Mouse (Mus musculus) CH12.LX (cell line): ENCODE data around the gene Map3k15. TPM values are rescaled to one million over a fixed set of nuclear protein-coding genes. Genes with fewer than 3 reads are reported as not detected.

Source experiments
- DNase-seq: peaks from one replicate; pipeline ENCODE4 v3.0.0-alpha.2; 2013; ENCODE audit errors: extremely low read depth
- H3K27ac ChIP-seq: 2 replicates; pipeline ENCODE4 v1.5.1; 2012; ENCODE audit warnings: low read depth, mild to moderate bottlenecking, control low read depth, moderate library complexity; ENCODE audit not compliant: insufficient read depth
- H3K27me3 ChIP-seq: replicated peaks from 2 replicates; pipeline ENCODE3; 2012; ENCODE audit warnings: inconsistent platforms
- H3K36me3 ChIP-seq, 2 experiments: replicated peaks in 1 of 2; 2 replicates each; pipeline versions ENCODE3 to v1.6.1; 2012; ENCODE audit warnings: inconsistent platforms in 1 of 2, low read length in 1 of 2, mild to moderate bottlenecking in 1 of 2, mixed read lengths in 1 of 2, moderate library complexity in 1 of 2; ENCODE audit not compliant: control insufficient read depth in 1 of 2, insufficient read depth in 1 of 2
- H3K4me1 ChIP-seq, 2 experiments: 2 replicates each; pipeline ENCODE4 v1.6.1; 2012; ENCODE audit warnings: inconsistent platforms in 1 of 2, moderate library complexity in 1 of 2; ENCODE audit not compliant: insufficient read depth in 2 of 2, control insufficient read depth in 1 of 2
- H3K4me2 ChIP-seq: 2 replicates; pipeline ENCODE4 v1.6.1; 2012; ENCODE audit warnings: low read depth, mild to moderate bottlenecking, control low read depth; ENCODE audit not compliant: poor library complexity, insufficient read depth, severe bottlenecking
- H3K4me3 ChIP-seq, 3 experiments: fragments of 150-350 bp in 1 of 3; sonication (generic) in 1 of 3; replicated peaks in 1 of 3; 2 replicates each; pipeline versions ENCODE3 to v1.5.1; 2011 to 2012; ENCODE audit warnings: low read depth in 2 of 3, low read length in 2 of 3, mild to moderate bottlenecking in 2 of 3, moderate library complexity in 2 of 3, control low read depth in 1 of 3, improper control_type of control experiment in 1 of 3, inconsistent platforms in 1 of 3, mixed read lengths in 1 of 3; ENCODE audit not compliant: poor library complexity in 1 of 3
- H3K79me2 ChIP-seq: replicated peaks from 2 replicates; pipeline ENCODE4 v1.6.1; 2012; ENCODE audit warnings: mild to moderate bottlenecking, moderate library complexity; ENCODE audit not compliant: control insufficient read depth, poor library complexity, insufficient read depth, severe bottlenecking; ENCODE audit errors: extremely low read depth
- H3K9ac ChIP-seq: 2 replicates; pipeline ENCODE4 v1.6.1; 2012; ENCODE audit warnings: low read depth, mild to moderate bottlenecking, control low read depth, moderate library complexity; ENCODE audit not compliant: insufficient read depth
- H3K9me3 ChIP-seq: replicated peaks from 2 replicates; pipeline ENCODE3; 2012; ENCODE audit warnings: low read length, inconsistent platforms, mixed read lengths
- BHLHE40 ChIP-seq: IDR thresholded peaks from 2 replicates; pipeline ENCODE4 v1.6.1; 2011; ENCODE audit warnings: mild to moderate bottlenecking, low read depth, low read length, improper control_type of control experiment
- CHD2 ChIP-seq: IDR thresholded peaks from 2 replicates; pipeline ENCODE4 v1.6.1; 2011; ENCODE audit warnings: low read length, improper control_type of control experiment
- E2F4 ChIP-seq: IDR thresholded peaks from 2 replicates; pipeline ENCODE4 v1.6.1; 2011; ENCODE audit warnings: low read depth, low read length, improper control_type of control experiment; ENCODE audit not compliant: insufficient replicate concordance
- ELF1 ChIP-seq: IDR thresholded peaks from 2 replicates; pipeline ENCODE4 v1.6.1; 2014; ENCODE audit warnings: low read depth, mild to moderate bottlenecking, inconsistent platforms, low read length, improper control_type of control experiment
- ETS1 ChIP-seq: conservative IDR thresholded peaks from 2 replicates; pipeline ENCODE4 v1.6.1; 2012; ENCODE audit warnings: low read depth, mild to moderate bottlenecking, inconsistent platforms, low read length, improper control_type of control experiment, moderate library complexity
- HCFC1 ChIP-seq: IDR thresholded peaks from 2 replicates; pipeline ENCODE4 v1.6.1; 2012; ENCODE audit warnings: low read depth, mild to moderate bottlenecking, inconsistent platforms, low read length, improper control_type of control experiment
- IRF4 ChIP-seq: IDR thresholded peaks from 2 replicates; pipeline ENCODE4 v1.6.1; 2014; ENCODE audit warnings: low read depth, mild to moderate bottlenecking, inconsistent platforms, low read length, improper control_type of control experiment
- JUN ChIP-seq: IDR thresholded peaks from 2 replicates; pipeline ENCODE4 v1.6.1; 2011; ENCODE audit warnings: low read depth, mild to moderate bottlenecking, low read length, improper control_type of control experiment, moderate library complexity; ENCODE audit not compliant: insufficient read depth
- JUND ChIP-seq: conservative IDR thresholded peaks from 2 replicates; pipeline ENCODE4 v1.6.1; 2011; ENCODE audit warnings: low read depth, low read length, improper control_type of control experiment
- KAT2A ChIP-seq: IDR thresholded peaks from 2 replicates; pipeline ENCODE4 v1.6.1; 2012; ENCODE audit warnings: low read length, improper control_type of control experiment, inconsistent platforms; ENCODE audit not compliant: insufficient replicate concordance
- MEF2A ChIP-seq: IDR thresholded peaks from 2 replicates; pipeline ENCODE4 v1.6.1; 2014; ENCODE audit warnings: low read depth, mild to moderate bottlenecking, inconsistent platforms, low read length, improper control_type of control experiment, borderline replicate concordance
- MXI1 ChIP-seq: IDR thresholded peaks from 2 replicates; pipeline ENCODE4 v1.6.1; 2011; ENCODE audit warnings: mild to moderate bottlenecking, low read depth, low read length, improper control_type of control experiment
- NRF1 ChIP-seq: IDR thresholded peaks from 2 replicates; pipeline ENCODE4 v1.6.1; 2014; ENCODE audit warnings: low read depth, mild to moderate bottlenecking, inconsistent platforms, low read length, improper control_type of control experiment, moderate library complexity
- POLR2A ChIP-seq: IDR thresholded peaks from 2 replicates; pipeline ENCODE4 v1.6.1; 2011; ENCODE audit warnings: low read depth, mild to moderate bottlenecking, improper control_type of control experiment, low read length
- POLR2AphosphoS2 ChIP-seq: IDR thresholded peaks from 2 replicates; pipeline ENCODE4 v1.6.1; 2011; ENCODE audit warnings: low read depth, low read length, improper control_type of control experiment
- SIN3A ChIP-seq: IDR thresholded peaks from 2 replicates; pipeline ENCODE4 v1.6.1; 2012; ENCODE audit warnings: low read length, improper control_type of control experiment, inconsistent platforms
- SMC3 ChIP-seq: IDR thresholded peaks from 2 replicates; pipeline ENCODE4 v1.6.1; 2011; ENCODE audit warnings: low read depth, low read length, improper control_type of control experiment
- TBP ChIP-seq: conservative IDR thresholded peaks from 2 replicates; pipeline ENCODE4 v1.6.1; 2011; ENCODE audit warnings: low read depth, low read length, improper control_type of control experiment
- USF1 ChIP-seq: IDR thresholded peaks from 2 replicates; pipeline ENCODE4 v1.6.1; 2014; ENCODE audit warnings: low read depth, mild to moderate bottlenecking, inconsistent platforms, low read length, improper control_type of control experiment
- ZC3H11A ChIP-seq: IDR thresholded peaks from 2 replicates; pipeline ENCODE4 v1.6.1; 2012; ENCODE audit warnings: low read depth, mild to moderate bottlenecking, inconsistent platforms, low read length, improper control_type of control experiment
- ZMIZ1 ChIP-seq: IDR thresholded peaks from 2 replicates; pipeline ENCODE4 v1.6.1; 2012; ENCODE audit warnings: low read depth, mild to moderate bottlenecking, inconsistent platforms, low read length, improper control_type of control experiment
- dilution Hi-C: fragments of 300-500 bp; cut with MboI; formaldehyde crosslinking; loops from 2 replicates; pipeline ENCODE4 v1.14.3; 2020; ENCODE audit warnings: low sequenced_read_pairs; ENCODE audit not compliant: extremely low pct_unique_long_range_greater_than_20kb, extremely low pct_ligation_motif_present
- in situ Hi-C: fragments of 300-500 bp; cut with MboI; formaldehyde crosslinking; loops from 3 replicates; pipeline ENCODE4 v1.14.3; 2019; ENCODE audit warnings: low sequenced_read_pairs, low pct_ligation_motif_present, low pct_unique_long_range_greater_than_20kb, mixed read lengths
- polyA plus RNA-seq: library from polyadenylated mRNA; unstranded; fragments of >175 nt; gene quantifications from 2 replicates; pipeline ENCODE4 v1.2.1, GENCODE M21; 2012; ENCODE audit warnings: low read depth; ENCODE audit not compliant: insufficient read length
- total RNA-seq, 2 experiments: library from RNA; depleted of rRNA; stranded (reverse); fragments of 300-350 nt in 1 of 2; fragments of >200 nt in 1 of 2; gene quantifications; 2 replicates each; pipeline ENCODE4 v1.2.3; 2012 to 2014

Map3k15 gene
- total and polyA plus RNA-seq, 3 experiments: 0.08 to 0.21 (median 0.14) TPM

DNA sequence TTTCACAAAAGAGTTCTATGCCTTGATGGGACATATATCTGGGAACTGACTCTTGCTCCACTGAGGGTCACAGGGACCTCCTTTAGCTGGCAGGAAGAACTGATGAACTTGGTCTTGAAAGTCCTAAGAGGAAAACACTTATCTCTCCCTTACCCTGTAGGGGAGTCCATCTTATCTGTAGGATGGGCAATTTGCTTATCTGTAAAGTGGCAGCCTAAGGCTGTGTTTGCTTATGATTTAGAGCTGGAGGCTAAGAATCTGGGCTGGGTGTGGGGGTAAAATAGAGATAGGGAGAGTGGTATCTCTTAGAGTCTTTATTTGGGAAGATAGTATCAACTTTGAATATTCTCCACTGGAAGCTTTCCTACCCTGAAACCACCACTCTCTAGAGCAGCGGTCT, 125.5 kb downstream of the Map3k15 start:
- dilution Hi-C loops (no loop called here), in situ Hi-C loops (loop anchor here (10.0 kb wide), 1 partner anchor 489 kb away; the partner anchor contains the start of gene Sh3kbp1)
- TF ChIP-seq E2F4: no peak
- no peak for TF ChIP-seq POLR2AphosphoS2
- TF ChIP-seq IRF4: no peak
- no peak for TF ChIP-seq ETS1
- TF ChIP-seq TBP: no peak
- TF ChIP-seq KAT2A: no peak
- no peak for TF ChIP-seq BHLHE40
- no peak for TF ChIP-seq CHD2
- TF ChIP-seq SMC3: no peak
- no peak for TF ChIP-seq USF1
- TF ChIP-seq ELF1: no peak
- no peak for TF ChIP-seq NRF1
- no peak for TF ChIP-seq HCFC1
- no peak for TF ChIP-seq POLR2A
- TF ChIP-seq MEF2A: no peak
- DNase-seq: no peak
- no peaks in the 10 kb centered on the region for H3K79me2 ChIP-seq
- H3K36me3 ChIP-seq: peaks cover 4 to 7% of the 10 kb centered on the region in 2 experiments
- no peaks in the 10 kb centered on the region for H3K27me3 ChIP-seq
- H3K4me1 ChIP-seq: peaks cover 0 to 11% of the 10 kb centered on the region in 2 experiments; a peak in 2 of 4 replicates
- no peak overlapping the region for H3K4me3 ChIP-seq
- H3K27ac ChIP-seq: no peak overlapping the region
- no peak overlapping the region for H3K4me2 ChIP-seq
- no peaks in the 10 kb centered on the region for H3K9me3 ChIP-seq
- H3K9ac ChIP-seq: no peak overlapping the region

DNA sequence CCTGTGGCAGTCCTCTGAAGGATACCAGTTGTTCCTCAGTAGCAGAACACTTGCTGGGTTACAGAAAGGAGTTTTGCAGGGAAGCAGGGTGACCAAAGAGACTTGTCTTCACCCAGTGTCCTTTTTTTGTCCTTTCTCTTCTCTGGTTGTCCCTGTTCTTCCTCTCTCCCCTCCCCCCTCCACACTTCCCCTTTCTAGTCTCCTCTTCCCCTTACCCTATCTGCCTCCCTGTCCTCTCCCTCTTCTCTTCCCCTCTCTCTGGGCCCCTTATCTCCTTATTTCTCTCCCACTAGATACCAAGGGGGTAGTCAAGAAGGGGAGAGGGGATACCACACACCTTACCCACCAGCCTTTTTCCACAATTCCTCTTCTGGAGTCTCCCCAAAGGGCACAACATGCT, 127.8 kb downstream of the Map3k15 start:
- in situ Hi-C loops: loop anchor here (10.0 kb wide), 1 partner anchor 491 kb away; the partner anchor contains the start of gene Sh3kbp1
- no peak overlapping the region for H3K4me3 ChIP-seq
- no peak overlapping the region for H3K9ac ChIP-seq
- dilution Hi-C loops: no loop called here
- no peak overlapping the region for H3K27ac ChIP-seq
- peaks cover 15 to 28% of the 10 kb centered on the region in 2 experiments for H3K36me3 ChIP-seq
- no peaks in the 10 kb centered on the region for H3K27me3 ChIP-seq
- H3K79me2 ChIP-seq: no peaks in the 10 kb centered on the region
- H3K9me3 ChIP-seq: no peaks in the 10 kb centered on the region
- H3K4me2 ChIP-seq: no peak overlapping the region
- peaks cover 0 to 11% of the 10 kb centered on the region in 2 experiments; a peak in 2 of 4 replicates for H3K4me1 ChIP-seq
- no peak for DNase-seq
- TF ChIP-seq E2F4 (no peak), SIN3A (no peak), USF1 (no peak), MXI1 (no peak), IRF4 (no peak), JUND (no peak), HCFC1 (no peak), ZMIZ1 (no peak), JUN (no peak), ZC3H11A (no peak), BHLHE40 (no peak), POLR2AphosphoS2 (no peak)
